Mouse (Mus musculus) thymus, postnatal 4 days (tissue): ENCODE results near the gene Olfr1166.
"Not testable (repeated sequence)": the region's sequence is repeated elsewhere in the genome, so short reads cannot be mapped to it uniquely, and the experiment has no call there.

ENCODE experiments used
- DNase-seq: peaks from one replicate; pipeline ENCODE4 v3.0.0; 2021

The Olfr1166 gene

GRCm38 (mm10) chr2:88128172-88128571 is at the start of gene Olfr1166:
TSS of gene Olfr1166 (minus strand) at chr2:88128272.
- DNase-seq, result no peak

- DNase-seq, result not testable (repeated sequence)
Observed at GRCm38 (mm10) chr2:88155093-88155492, 27.0 kb upstream of the Olfr1166 start, which contains the start of gene Olfr1167. TSS of gene Olfr1167 (minus strand) at chr2:88155193.

DNA sequence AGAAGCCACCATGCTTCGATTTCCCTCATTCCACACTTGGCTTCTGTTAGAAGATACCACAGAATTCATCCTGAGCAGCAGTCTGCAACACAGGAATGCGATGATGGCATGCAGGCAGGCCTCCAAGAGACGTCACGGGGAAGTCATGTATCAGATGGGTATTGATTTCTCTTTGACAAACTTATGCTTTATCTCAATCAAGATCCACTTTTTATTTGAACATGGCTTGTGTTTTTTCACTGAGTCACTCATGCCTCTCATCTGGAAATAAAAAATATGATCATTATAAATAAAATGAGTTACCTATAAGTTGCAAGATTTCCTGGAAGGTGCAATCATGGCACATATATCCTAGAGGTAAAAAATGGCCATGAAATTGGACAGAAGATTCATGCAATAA is 34.2 kb downstream of the Olfr1166 start, which contains the start of gene Olfr1164:
Olfr1164 (minus strand) TSS at position 101 of the 400 bp plus-strand sequence.
- DNase-seq, result no peak
